Mouse (Mus musculus) adrenal gland, adult 18-20 months (tissue): ENCODE measurements at regions not wholly inside any gene's neighbourhood (a gene's known extent, or its start where the extent isn't known, plus 50 kb on each side); places are given as distances from the start of the nearest gene placed in this dataset.

Experiments used
- DNase-seq, 2 experiments: peaks; one replicate each; pipeline ENCODE4 v3.0.0; 2021 to 2022; ENCODE audit warnings: low spot score in 2 of 2

DNA sequence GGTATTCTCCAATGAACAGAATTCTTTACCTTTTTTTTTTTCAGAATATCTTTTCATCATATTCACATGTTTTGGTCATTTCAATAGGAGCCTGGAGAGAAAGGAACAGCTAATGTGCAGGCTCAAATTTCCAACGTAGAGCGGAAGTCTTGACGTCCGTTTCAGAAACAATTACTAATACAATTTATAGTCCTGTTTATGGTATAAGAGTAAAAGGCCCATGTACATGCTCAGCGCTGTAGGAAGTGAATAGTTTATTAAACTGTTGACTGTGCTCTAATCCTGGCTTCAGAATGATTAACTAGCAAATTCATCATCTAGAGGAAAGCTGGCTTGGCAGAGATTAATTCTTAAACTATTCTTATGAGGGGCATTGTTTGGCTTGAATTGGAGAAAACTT, 142.1 kb downstream of the Pik3r1 start:
- no peak for DNase-seq

DNA sequence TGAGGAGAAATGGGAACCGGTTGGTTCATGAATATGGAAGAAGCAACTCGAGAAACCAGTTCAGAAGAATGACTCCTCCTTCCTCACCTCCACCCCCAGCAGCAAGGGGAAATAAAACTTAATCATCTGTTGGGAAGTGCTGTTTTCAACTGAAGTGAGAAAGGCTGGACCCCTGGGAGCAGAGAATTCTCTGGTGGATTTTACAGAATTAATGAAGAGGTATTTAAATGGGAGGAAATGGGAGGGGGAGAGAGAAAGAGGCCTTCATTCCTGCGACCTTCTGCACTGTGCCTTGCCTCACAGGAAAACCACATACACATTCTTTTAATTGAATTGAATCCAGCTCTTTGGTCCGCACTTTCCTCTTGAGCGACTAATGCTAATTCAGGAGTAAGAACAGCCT, 143.8 kb downstream of the Pik3r1 start:
- DNase-seq: no peak

DNA sequence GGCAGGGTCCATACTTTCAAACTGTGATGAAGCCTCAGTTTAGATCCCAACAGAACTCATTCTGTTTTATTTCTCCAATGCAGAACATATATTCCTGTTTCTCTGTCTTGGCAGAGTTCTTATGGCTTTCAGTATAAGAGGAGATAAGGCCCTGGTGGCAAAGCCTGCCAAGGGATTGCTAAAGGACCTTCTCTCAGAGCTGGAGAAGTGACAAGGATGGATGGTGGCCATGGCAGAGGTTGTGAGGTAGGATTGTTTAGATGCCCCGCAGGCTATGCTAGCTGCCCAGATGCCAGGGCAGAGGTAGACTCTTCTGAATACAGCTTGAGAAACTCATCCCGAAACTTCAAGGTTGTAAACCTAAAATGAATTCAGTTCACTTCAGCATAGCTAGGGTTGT, 145.4 kb downstream of the Pik3r1 start:
- DNase-seq: no peak

DNA sequence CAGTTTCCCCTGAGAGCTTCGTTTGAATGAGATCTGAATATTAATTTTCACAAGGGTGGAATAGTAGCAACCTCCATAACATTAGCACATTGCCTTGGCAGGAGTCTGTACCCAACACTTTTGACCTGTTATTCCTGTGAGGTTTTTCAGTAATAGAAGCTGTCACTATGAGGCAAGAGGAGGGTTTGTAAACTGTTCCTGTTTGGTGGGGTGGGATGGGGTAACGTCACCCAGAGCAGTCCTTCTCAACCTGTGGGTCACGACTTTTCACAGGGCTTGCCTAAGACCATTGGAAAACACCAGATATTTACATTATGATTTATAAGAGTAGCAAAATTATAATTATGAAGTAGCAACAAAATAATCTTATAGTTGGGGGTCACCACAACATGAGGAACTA, 147.4 kb downstream of the Pik3r1 start:
- DNase-seq: no peak

DNA sequence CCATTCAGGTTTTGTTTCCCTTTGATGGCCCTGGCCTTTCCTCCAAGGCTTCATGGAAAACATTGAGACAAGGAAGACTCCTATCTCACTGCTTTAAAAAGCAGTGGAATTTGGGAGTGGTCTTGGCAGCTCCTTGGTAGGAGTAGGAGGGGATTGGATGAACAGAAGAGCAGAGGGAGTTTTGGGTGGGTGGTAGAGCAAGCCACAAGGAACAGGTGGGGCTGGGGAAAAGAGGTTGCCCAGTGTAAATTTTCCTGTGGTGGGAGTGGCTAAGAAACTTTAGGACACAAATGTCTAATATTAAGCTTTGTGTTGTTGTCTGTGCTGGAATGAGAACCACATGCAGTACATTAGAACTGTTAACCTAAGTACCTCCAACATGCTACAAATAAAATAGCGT, 148.9 kb downstream of the Pik3r1 start:
- DNase-seq: no peak

DNA sequence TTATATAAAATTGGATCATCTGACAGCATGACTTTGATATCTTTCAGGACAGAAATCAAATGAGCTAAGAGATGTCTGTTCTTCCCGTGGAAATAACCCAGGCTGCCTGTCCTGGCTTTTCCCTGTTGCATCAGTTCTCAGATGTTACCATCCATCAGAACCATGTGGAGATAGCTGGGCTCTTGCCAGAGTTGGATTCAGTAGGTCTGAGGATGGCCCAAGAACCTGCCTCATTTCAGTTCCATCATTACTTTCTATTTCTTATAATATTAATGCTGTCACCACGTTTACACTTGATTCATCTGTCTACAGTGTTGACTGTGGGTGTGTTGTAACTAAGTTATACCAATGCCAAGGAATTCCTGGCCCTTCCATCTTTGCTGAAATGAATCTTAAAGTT, 155.2 kb downstream of the Pik3r1 start:
- no peak for DNase-seq

DNA sequence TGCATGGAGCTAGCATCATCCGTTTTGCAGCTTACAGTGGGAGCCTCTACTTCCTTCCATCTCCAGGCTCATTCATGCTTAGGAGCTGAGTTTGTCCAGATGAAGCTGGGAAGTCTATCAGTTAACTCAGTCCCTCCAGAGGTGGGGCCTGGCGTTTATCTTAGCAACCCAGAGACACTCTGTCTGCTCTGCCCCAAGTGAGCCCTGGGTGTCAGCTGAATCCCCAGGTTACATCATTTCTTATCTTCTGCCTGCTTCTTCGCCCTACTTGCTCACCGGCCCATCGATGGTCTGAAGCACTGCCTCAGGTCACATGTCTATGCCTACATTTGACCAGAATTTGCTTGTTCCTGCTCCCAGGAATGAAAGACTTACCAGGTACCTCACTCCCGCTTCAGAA, 156.3 kb downstream of the Pik3r1 start:
- DNase-seq: no peak

DNA sequence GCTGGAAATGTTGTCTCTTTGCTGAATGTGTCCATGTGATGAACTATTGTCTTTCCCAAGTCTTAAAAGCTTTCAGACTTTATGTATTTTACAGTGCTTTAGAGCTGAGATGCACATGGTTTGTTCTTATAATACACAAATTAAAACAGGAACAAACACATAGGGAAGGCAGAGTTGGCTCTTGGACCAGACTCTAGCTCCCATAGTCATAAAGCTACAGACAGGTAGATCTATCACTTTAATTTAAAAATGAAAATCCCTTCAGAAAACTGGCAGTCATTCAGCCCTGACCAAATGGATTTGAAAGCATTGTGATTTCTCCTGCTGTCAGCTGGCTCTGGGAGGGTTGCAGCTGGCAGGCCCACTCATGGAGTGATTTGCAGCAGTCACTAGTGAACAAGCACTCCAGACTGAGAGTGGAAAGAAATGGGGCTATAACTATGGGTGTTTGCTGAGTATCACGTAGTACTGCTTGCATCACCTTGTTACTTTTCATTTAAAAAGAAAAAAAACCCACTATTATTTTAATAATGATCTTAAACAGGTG, 161.8 kb downstream of the Pik3r1 start:
- DNase-seq: no peak

DNA sequence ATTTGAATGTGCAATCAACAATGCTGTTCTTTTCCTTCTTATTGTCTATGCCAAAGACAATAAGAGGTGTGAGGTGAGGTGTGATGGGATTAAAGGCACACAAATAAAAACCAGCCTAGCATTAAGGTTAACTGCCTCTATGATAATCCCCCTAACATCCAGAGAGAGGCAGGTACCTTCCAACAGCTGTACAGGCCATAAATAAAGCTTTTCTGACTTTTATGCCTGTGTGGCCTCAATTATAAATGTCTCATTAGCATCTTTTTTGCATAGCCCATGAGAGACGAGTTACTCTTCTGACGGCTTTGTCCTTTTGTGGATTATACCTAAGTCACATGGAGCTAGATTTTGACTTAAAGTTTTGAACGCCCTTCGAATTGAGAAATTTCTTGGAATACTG, 162.3 kb downstream of the Pik3r1 start:
- no peak for DNase-seq

DNA sequence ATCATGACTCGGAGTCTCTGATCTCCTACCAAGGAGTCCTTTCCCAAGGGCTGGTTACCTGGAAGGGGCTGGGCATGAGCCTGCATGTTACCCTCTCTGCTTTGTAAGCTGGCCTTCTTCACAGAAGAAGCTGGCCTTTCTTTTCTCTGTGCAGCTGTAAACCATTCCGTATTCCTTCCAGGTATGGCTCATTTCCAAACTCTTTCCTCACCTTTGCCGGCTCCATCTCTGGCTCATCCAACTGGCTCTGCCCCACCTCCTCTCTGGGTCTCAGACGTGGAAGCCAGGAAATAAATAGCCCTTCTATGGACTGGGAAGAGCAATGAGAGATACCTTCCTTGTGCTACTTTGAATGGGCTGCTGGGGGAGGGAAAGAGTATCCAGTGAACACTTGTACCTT, 163.0 kb downstream of the Pik3r1 start:
- DNase-seq: no peak

DNA sequence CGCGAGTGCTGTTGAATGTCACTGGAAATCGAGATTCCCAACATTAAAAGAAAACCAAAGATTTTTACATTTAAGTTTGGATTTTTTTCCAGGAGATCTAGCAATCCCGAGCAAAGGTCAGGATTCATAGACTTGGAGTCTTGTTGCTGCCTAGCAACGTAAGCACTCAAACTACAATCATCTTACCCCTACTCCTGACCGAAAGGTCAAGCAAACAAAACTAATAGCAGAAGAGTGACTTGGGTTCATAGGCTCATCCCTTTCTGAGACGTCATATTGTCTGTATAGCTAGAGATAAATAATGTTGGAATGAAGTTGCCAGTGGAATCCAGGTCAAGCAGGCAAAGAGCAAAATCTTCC, 169.9 kb downstream of the Pik3r1 start:
- no peak for DNase-seq

DNA sequence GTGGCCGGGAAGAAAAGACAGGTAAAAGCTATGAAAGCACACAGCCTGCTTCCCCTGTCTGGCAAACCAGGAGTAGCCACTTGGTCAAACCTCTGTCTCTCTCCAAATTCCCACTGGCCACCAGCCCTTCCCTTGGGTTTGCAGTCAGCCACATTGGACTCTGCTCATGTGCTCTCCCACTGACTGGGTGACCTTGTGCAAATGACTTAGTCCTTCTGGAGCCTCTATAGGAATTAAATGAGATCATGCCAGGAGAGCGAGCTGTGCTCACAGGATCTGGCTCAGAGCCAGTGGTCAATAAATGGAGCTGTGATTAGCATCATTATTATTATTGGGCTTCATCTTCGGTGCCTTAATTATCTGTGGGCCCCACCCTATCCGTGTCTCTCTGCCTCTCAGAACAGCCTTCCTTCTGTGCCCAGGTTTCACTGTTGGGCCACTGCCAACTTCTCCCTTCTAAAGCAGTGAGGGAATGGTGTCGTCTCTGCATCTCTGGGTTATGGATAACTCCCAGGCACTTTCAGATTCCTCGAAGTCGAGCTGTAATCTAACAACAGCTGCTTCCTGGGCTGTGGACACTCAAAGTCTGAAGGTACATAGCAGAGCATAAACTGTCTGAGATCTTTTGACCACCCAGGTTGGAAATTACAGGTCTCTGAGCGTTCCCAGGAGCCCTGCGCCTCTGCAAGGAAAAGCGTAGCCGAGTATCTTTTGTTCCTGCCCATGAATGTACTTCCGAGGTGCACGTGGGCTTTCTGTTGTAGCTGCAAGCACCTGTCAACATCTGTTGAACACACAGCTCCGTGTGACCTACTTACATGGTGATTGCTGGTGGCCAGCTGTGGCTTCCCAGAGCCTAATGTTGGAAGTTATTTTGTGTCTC, 170.5 kb downstream of the Pik3r1 start:
- no peak for DNase-seq

DNA sequence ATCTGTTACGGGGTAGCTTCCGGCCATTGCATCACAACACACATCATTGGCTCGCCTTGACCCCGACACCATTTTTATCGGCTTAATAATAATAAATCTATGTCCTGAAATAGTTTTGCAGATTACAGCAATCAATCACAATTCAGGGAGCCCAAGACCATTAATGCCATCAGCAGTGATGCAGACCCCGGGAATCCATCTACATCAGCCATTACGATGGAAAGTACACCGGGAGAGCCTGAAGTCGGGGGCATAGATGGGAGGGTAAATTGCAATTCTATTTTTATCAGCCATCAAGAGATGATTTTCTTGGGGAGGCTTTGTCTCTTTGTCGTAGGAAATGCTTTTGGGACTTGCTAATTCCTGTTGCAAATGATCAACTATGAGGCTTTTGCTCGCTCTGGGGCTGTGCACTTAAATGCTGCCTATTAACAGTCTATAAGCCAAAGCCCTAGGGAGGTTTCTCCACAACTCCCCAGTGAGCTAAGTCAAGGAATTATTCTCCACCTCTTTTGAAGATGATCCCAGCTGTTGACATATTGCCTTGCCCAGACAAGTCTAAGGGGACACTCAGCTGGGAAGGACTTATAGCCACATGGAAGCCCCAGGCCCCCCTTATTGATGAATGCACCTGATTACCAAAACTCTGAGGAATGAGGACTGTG, 173.4 kb downstream of the Pik3r1 start:
- no peak for DNase-seq

DNA sequence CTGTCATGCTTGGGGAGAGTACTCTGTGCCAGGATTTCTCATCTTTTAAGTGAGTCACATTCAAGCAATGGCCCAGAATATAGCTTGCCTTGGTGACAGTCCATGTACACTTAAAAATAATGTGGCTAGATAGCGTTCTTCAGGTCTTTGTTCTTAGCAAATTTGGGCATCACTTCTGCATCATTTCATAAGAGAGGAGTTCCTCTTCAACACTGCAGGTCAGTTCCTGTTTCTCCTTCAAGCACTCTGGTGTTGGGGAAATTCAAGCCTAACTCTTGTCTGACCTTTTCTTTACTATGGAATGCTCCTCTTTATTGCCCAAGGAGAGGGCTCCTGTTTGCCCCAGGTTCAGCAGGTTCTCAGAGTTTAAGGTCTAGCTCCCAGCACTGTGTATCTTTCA, 175.7 kb downstream of the Pik3r1 start:
- no peak for DNase-seq

DNA sequence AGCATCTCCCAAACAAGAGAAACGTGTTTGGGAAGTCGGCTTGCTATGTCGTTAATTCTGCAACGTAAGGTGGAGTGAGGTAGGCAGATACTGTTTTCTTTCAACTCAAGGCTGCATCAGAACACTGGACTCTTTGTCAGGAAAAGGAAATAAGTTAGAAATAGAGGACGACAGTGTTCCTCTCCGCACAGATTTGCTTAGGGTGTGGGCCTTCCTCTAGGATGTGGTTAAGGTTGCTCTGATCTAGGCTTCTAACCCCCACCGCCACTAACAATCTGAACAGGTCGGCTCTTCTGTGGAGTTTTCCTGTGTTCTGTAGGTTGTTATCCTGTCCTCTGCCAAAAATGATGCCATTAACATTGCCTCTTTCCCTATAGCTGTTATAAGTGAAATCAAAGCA, 179.1 kb downstream of the Pik3r1 start:
- no peak for DNase-seq

DNA sequence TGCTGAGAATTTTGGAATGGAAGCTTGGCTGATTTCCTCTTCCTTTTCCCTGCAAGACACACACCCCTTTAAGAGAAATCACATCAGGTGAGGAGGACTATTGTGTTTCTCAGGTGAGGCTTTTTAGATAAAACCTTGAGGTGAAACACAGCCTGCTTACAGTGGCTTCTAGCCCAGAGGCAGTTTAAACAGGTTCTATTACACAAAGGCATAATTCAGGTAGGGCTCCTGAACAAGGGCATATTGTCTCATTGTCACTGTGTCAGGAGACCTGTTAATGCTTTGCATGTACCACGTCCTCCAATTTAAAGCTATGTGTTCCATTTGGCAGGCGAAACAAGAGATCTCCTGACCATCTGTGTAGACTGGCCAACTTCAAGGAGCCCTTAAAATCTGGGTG, 181.2 kb downstream of the Pik3r1 start:
- DNase-seq: no peak

DNA sequence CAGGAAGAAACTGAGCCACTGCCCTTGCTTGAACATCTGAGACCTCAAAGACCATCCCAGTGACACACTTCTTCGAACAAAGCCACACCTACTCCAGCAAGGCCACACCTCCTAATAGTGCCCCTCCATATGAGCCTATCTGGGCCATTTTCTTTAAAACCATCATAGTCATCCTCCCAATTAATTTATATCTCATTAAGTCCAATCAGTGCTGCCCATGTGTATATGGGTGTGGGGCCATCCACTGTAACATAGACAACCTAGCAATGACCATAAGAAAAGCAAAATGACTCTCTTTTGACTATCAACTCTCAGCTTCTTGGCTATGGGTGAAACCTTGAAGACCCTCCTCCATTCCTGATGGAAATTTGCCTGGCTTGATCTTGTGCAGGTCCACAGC, 191.5 kb downstream of the Pik3r1 start:
- DNase-seq: no peak

DNA sequence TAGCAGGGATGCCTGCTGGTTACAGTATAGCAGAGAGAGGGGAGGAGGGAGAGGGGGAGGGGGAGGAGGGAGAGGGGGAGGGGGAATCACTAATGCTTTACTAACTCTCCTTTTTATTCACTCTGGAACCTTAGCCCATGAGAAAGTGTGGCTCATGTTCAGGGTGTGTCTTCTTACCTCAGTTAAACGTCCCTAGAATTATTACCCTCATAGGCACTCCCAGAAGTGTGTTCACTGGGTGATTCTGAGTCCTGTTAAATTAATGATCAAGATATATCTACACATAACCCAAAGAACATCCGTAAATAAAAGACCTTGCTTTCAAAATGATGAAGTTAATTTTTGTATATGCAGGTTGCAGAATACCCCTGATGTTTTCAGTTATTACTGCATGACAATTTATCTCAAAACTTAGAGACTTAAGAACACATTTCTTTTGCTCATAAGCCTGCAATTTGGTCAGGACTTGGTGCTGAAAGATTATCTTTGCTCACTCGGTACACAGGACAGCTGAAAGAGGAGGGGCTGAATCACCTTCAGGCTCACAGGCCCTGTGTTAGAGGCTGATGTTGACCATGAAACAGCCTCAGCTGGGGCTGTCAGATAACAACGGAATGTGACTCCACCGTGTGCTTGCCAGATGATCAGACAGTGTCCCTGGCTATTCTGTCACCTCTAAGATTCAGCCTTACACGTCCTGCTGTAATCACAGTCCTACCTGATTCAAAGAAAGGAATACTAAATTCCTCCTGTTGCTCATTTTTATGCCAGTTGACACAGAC, 195.0 kb downstream of the Pik3r1 start:
- DNase-seq: no peak

DNA sequence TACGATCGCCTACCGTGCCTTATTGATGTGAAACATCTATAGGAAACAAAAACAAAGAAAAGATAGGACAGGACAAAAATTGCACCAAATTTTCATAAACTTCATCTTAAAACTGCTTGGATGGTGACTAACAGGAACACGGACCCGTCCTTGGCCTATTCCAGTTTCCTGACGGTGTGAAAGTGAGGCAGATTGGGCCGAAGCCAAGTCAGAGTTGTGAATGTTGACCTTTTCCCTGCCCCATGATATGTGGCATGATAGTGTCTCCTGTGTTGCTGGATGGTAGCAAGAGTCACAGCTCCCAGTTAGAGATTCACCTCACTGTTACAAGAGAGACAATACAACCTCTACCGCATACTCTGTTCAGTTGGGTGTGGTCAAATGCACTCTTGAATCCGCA, 195.8 kb downstream of the Pik3r1 start:
- peak; percentile 30 to 46 for DNase-seq

DNA sequence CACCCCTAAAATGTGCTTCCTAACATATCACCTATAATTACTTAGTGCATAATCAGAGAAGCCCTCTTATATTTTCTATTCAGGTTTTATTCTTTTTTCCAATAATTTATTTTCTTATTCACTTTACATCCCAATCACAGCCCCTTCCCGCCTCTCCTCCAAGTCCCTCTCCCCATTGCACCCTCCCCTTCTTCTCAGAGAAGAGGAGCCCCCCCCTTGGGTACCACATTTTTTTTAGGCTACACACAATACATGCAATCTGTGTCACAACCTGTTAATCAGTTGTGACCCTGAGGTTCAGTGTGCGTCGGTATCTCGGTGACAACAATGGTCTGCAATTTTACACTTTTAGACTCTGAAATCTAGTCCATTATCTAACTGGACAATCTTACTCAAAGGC, 198.0 kb downstream of the Pik3r1 start:
- DNase-seq: no peak

DNA sequence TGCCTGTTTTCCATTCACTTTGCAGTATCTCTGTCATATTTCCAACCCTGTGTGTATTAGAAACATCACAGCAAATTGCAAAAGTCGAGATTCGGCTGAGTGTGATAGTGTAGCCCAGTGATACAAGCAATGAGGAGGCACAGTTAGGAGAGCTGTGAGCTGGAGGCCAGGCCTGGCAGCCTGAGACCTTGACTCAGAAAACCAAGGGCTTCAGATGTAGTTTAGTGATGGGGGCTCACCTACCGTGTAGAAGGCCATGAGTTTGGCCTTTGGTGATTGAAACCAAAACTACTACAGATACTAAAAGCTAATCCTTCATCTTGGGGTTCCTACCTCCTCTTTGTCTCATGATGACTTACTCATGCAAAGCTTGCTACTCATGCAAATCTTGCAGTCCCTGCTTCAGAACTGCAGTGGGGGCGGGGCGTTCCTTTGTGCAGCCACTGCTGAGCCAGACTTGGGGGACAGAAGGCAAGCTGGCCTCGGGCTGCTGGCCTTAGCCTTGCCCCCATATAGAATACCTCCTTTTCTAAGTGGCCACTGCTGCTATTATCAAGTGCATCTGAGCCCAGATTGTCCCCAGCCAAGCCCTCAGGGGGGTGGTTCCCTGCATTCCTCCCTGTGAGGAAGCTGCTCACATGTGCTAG, 198.9 kb downstream of the Pik3r1 start:
- no peak for DNase-seq
